Mouse (Mus musculus) left cerebral cortex, postnatal 10 days (tissue): ENCODE data around the gene Zfp341. TPM values are rescaled to one million over a fixed set of nuclear protein-coding genes. Genes with fewer than 3 reads are reported as not detected.

Source experiments
- DNase-seq, 2 experiments: peaks; one replicate each; pipeline ENCODE4 v3.0.0; 2021 to 2022; ENCODE audit warnings: low spot score in 2 of 2, mixed read lengths in 1 of 2; ENCODE audit errors: extremely low spot score in 1 of 2
- intact Hi-C: fragments of 180-260 bp; cut with DNase I; formaldehyde crosslinking; loops from one replicate; pipeline ENCODE4 v1.15.1; 2025
- total RNA-seq, 2 experiments: library from RNA; stranded (reverse); gene quantifications; 2 replicates each; pipeline ENCODE4 v1.2.3; 2021

The Zfp341 gene
- total RNA-seq, 2 experiments from 2014 or later: 14.3 to 14.7 TPM

DNA sequence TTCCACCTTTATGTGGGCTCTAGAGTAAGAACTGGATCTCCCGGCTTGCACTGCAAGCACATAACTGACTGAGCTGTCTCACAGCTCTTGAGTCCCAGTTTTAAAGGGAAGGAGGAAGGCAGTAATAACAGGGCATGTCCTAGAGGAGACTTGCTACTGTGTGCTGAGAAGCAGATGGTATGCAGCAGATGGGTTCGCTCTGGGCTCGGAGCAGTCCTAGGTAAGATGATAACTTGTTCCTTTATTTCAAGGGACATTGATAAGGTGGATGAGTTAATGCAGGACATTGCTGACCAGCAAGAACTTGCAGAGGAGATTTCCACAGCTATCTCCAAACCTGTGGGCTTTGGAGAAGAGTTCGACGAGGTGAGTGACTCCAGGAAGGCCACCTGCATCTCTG, 77.9 kb downstream of the Zfp341 start:
- no peak for DNase-seq
- intact Hi-C loops: no loop called here

- intact Hi-C loops: no loop called here
- no peak for DNase-seq
These were observed 80.3 kb downstream of the Zfp341 start for GRCm38 (mm10) chr2:154693186-154693940.

- intact Hi-C loops: no loop called here
- no peak for DNase-seq
These were observed 80.8 kb downstream of the Zfp341 start for GRCm38 (mm10) chr2:154693941-154694256.

DNA sequence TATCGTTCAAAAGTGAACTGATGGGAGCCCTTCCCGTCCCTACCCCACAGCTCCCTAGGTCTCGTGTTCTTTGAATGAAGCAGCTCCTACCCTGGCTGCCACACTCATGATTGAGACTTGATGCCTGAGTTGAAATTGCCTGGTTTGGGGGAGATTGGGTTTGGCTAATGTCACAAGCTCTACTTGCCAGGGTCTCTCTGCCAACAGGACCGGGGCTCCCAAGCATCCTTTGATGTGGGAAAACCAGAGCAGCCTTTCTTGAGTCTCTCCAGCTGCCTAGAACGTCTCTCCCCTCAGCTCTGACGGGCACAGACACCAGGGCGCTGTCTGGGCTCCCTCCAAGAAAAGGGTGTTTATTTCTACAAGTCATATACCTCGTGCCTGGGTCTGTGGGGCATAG, 82.6 kb downstream of the Zfp341 start:
- intact Hi-C loops: no loop called here
- DNase-seq: peak in 1 of 2 experiments; percentile 36

Other genes with a start within 250 kb of the Zfp341 start
- gene Cdk5rap1, start 240.3 kb upstream of the Zfp341 start, total RNA-seq: 10 to 100 TPM; 11.2 to 11.5 TPM
- gene Snta1, start 205.2 kb upstream of the Zfp341 start, total RNA-seq: 10 to 100 TPM; 25.9 to 29.9 TPM
- 10 to 100 TPM; 41.7 to 52.1 TPM for gene Cbfa2t2, start 176.8 kb upstream of the Zfp341 start, total RNA-seq
- gene 1700003F12Rik, start 66.2 kb upstream of the Zfp341 start, total RNA-seq: under 1 TPM in 1 of 2 experiments, not detected in 1; 0.71 TPM
- not detected for gene Actl10, start 61.5 kb upstream of the Zfp341 start, total RNA-seq
- gene Necab3, start 54.4 kb upstream of the Zfp341 start, total RNA-seq: 10 to 100 TPM; 59.5 to 63.2 TPM
- gene E2f1, start 43.4 kb upstream of the Zfp341 start, total RNA-seq: 10 to 100 TPM; 12.2 to 12.6 TPM
- 10 to 100 TPM; 17.4 to 18.6 TPM for gene Pxmp4, start 9.6 kb upstream of the Zfp341 start, total RNA-seq
- not detected for gene 4930519P11Rik, start 140 bp downstream of the Zfp341 start, total RNA-seq
- 100 to 1,000 TPM; 203 to 210 TPM for gene Chmp4b, start 38.4 kb downstream of the Zfp341 start, total RNA-seq
- not detected for gene Gm14214, start 156.7 kb downstream of the Zfp341 start, total RNA-seq
- 100 to 1,000 TPM in 1 of 2 experiments, 10 to 100 TPM in 1; 93.6 to 104 TPM for gene Raly, start 177.8 kb downstream of the Zfp341 start, total RNA-seq
- under 1 TPM in 1 of 2 experiments, not detected in 1; 0.77 TPM for gene a, start 178.1 kb downstream of the Zfp341 start, total RNA-seq